Mouse (Mus musculus) MEL (cell line): ENCODE measurements around the gene Thoc6. TPM values are rescaled to one million over a fixed set of nuclear protein-coding genes. Genes with fewer than 3 reads are reported as not detected.

Experiments used
- DNase-seq: peaks from one replicate; pipeline ENCODE4 v3.0.0; 2011; ENCODE audit warnings: low read depth, low spot score
- H3K27ac ChIP-seq: 2 replicates; pipeline ENCODE4 v1.5.1; 2012; ENCODE audit warnings: low read depth, mild to moderate bottlenecking, control low read depth, low read length, moderate library complexity; ENCODE audit not compliant: control insufficient read depth
- H3K27me3 ChIP-seq, 2 experiments: fragments of 150-350 bp in 1 of 2; sonication (generic) in 1 of 2; 2 replicates each; pipeline ENCODE4 v1.6.1; 2012; ENCODE audit warnings: low read length in 2 of 2, mild to moderate bottlenecking in 2 of 2, improper control_type of control experiment in 1 of 2, moderate library complexity in 1 of 2; ENCODE audit not compliant: insufficient read depth in 2 of 2, control insufficient read depth in 1 of 2
- H3K36me3 ChIP-seq, 2 experiments: 2 replicates each; pipeline ENCODE4 v1.6.1; 2012 to 2014; ENCODE audit warnings: low read length in 2 of 2, improper control_type of control experiment in 1 of 2, inconsistent platforms in 1 of 2, mild to moderate bottlenecking in 1 of 2; ENCODE audit not compliant: insufficient read depth in 2 of 2, control insufficient read depth in 1 of 2
- H3K4me1 ChIP-seq, 2 experiments: fragments of 150-350 bp in 1 of 2; sonication (generic) in 1 of 2; 2 replicates each; pipeline ENCODE4 v1.6.1; 2012; ENCODE audit warnings: low read length in 2 of 2, improper control_type of control experiment in 1 of 2, mild to moderate bottlenecking in 1 of 2; ENCODE audit not compliant: insufficient read depth in 2 of 2, control insufficient read depth in 1 of 2
- H3K4me3 ChIP-seq, 2 experiments: fragments of 150-350 bp in 1 of 2; sonication (generic) in 1 of 2; 2 replicates each; pipeline ENCODE4 v1.5.1; 2012; ENCODE audit warnings: low read depth in 2 of 2, low read length in 2 of 2, mild to moderate bottlenecking in 2 of 2, moderate library complexity in 2 of 2, control low read depth in 1 of 2, improper control_type of control experiment in 1 of 2; ENCODE audit not compliant: control insufficient read depth in 1 of 2, insufficient read depth in 1 of 2
- H3K79me2 ChIP-seq: 2 replicates; pipeline ENCODE4 v1.6.1; 2012; ENCODE audit warnings: mild to moderate bottlenecking, low read length, moderate library complexity; ENCODE audit not compliant: control insufficient read depth, poor library complexity, insufficient read depth
- H3K9ac ChIP-seq: 2 replicates; pipeline ENCODE4 v1.6.1; 2012; ENCODE audit warnings: low read depth, mild to moderate bottlenecking, control low read depth, low read length, moderate library complexity; ENCODE audit not compliant: control insufficient read depth, poor library complexity, severe bottlenecking
- H3K9me3 ChIP-seq: fragments of 150-350 bp; sonication (generic); replicated peaks from 2 replicates; pipeline ENCODE4 v1.6.1; 2012; ENCODE audit warnings: mild to moderate bottlenecking, low read length, improper control_type of control experiment, moderate library complexity; ENCODE audit not compliant: insufficient read depth
- BHLHE40 ChIP-seq: IDR thresholded peaks from 2 replicates; pipeline ENCODE4 v1.6.1; 2012; ENCODE audit warnings: low read depth, mild to moderate bottlenecking, inconsistent platforms, low read length, improper control_type of control experiment, borderline replicate concordance
- CHD1 ChIP-seq: IDR thresholded peaks from 2 replicates; pipeline ENCODE4 v1.6.1; 2012; ENCODE audit warnings: low read depth, mild to moderate bottlenecking, inconsistent platforms, low read length, improper control_type of control experiment
- GABPA ChIP-seq: IDR thresholded peaks from 2 replicates; pipeline ENCODE4 v1.6.1; 2012; ENCODE audit warnings: low read depth, mild to moderate bottlenecking, inconsistent platforms, low read length, improper control_type of control experiment, moderate library complexity
- GATA1 ChIP-seq: IDR thresholded peaks from 2 replicates; pipeline ENCODE4 v1.6.1; 2011; ENCODE audit warnings: low read depth, low read length, improper control_type of control experiment
- HCFC1 ChIP-seq: IDR thresholded peaks from 2 replicates; pipeline ENCODE4 v1.6.1; 2012; ENCODE audit warnings: low read depth, mild to moderate bottlenecking, inconsistent platforms, low read length, improper control_type of control experiment, moderate library complexity
- KAT2A ChIP-seq: conservative IDR thresholded peaks from 2 replicates; pipeline ENCODE4 v1.6.1; 2012; ENCODE audit warnings: low read depth, low read length, improper control_type of control experiment, inconsistent platforms
- MAFK ChIP-seq: IDR thresholded peaks from 2 replicates; pipeline ENCODE4 v1.6.1; 2011; ENCODE audit warnings: low read depth, mild to moderate bottlenecking, low read length, improper control_type of control experiment, borderline replicate concordance
- MAX ChIP-seq: IDR thresholded peaks from 2 replicates; pipeline ENCODE4 v1.6.1; 2011; ENCODE audit warnings: low read length, improper control_type of control experiment
- MAZ ChIP-seq: IDR thresholded peaks from 2 replicates; pipeline ENCODE4 v1.6.1; 2012; ENCODE audit warnings: low read depth, mild to moderate bottlenecking, inconsistent platforms, low read length, improper control_type of control experiment
- MEF2A ChIP-seq: IDR thresholded peaks from 2 replicates; pipeline ENCODE4 v1.6.1; 2014; ENCODE audit warnings: low read depth, mild to moderate bottlenecking, inconsistent platforms, low read length, improper control_type of control experiment; ENCODE audit not compliant: poor library complexity, insufficient replicate concordance, severe bottlenecking; ENCODE audit errors: extremely low read depth
- MXI1 ChIP-seq: IDR thresholded peaks from 2 replicates; pipeline ENCODE4 v1.6.1; 2011; ENCODE audit warnings: mild to moderate bottlenecking, low read depth, low read length, improper control_type of control experiment
- MYC ChIP-seq: IDR thresholded peaks from 2 replicates; pipeline ENCODE4 v1.6.1; 2011; ENCODE audit warnings: low read depth, mild to moderate bottlenecking, low read length, improper control_type of control experiment, moderate library complexity
- NELFE ChIP-seq: IDR thresholded peaks from 2 replicates; pipeline ENCODE4 v1.6.1; 2011; ENCODE audit warnings: low read depth, low read length, improper control_type of control experiment
- NRF1 ChIP-seq: IDR thresholded peaks from 2 replicates; pipeline ENCODE4 v1.6.1; 2014; ENCODE audit warnings: low read depth, mild to moderate bottlenecking, inconsistent platforms, low read length, improper control_type of control experiment, moderate library complexity; ENCODE audit not compliant: poor library complexity, insufficient read depth, severe bottlenecking
- POLR2A ChIP-seq, 2 experiments: IDR thresholded peaks; 2 replicates each; pipeline ENCODE4 v1.6.1; 2011 to 2012; ENCODE audit warnings: low read length in 2 of 2, mild to moderate bottlenecking in 2 of 2, control low read depth in 1 of 2, improper control_type of control experiment in 1 of 2, low read depth in 1 of 2, moderate library complexity in 1 of 2; ENCODE audit not compliant: control insufficient read depth in 1 of 2, insufficient read depth in 1 of 2, poor library complexity in 1 of 2
- POLR2AphosphoS2 ChIP-seq: IDR thresholded peaks from 2 replicates; pipeline ENCODE4 v1.6.1; 2011; ENCODE audit warnings: low read length, improper control_type of control experiment
- RAD21 ChIP-seq: IDR thresholded peaks from 2 replicates; pipeline ENCODE4 v1.6.1; 2011; ENCODE audit warnings: mild to moderate bottlenecking, low read depth, low read length, improper control_type of control experiment
- SIN3A ChIP-seq: IDR thresholded peaks from 2 replicates; pipeline ENCODE4 v1.6.1; 2012; ENCODE audit warnings: low read length, improper control_type of control experiment, inconsistent platforms
- TBP ChIP-seq: IDR thresholded peaks from 2 replicates; pipeline ENCODE4 v1.8.0; 2011; ENCODE audit warnings: low read depth, low read length, improper control_type of control experiment
- TCF12 ChIP-seq: IDR thresholded peaks from 2 replicates; pipeline ENCODE4 v1.6.1; 2014; ENCODE audit warnings: low read depth, mild to moderate bottlenecking, inconsistent platforms, low read length, improper control_type of control experiment, moderate library complexity
- USF1 ChIP-seq: IDR thresholded peaks from 2 replicates; pipeline ENCODE4 v1.6.1; 2014; ENCODE audit warnings: low read depth, mild to moderate bottlenecking, inconsistent platforms, low read length, improper control_type of control experiment, moderate library complexity
- USF2 ChIP-seq, 2 experiments: IDR thresholded peaks; 2 replicates each; pipeline ENCODE4 v1.6.1; 2011 to 2012; ENCODE audit warnings: improper control_type of control experiment in 2 of 2, low read length in 2 of 2, borderline replicate concordance in 1 of 2, inconsistent platforms in 1 of 2, low read depth in 1 of 2, mild to moderate bottlenecking in 1 of 2; ENCODE audit not compliant: insufficient read depth in 1 of 2
- ZC3H11A ChIP-seq: IDR thresholded peaks from 2 replicates; pipeline ENCODE4 v1.6.1; 2012; ENCODE audit warnings: low read depth, mild to moderate bottlenecking, inconsistent platforms, low read length, improper control_type of control experiment
- ZMIZ1 ChIP-seq: IDR thresholded peaks from 2 replicates; pipeline ENCODE4 v1.6.1; 2012; ENCODE audit warnings: low read depth, mild to moderate bottlenecking, inconsistent platforms, low read length, improper control_type of control experiment, moderate library complexity
- ZNF384 ChIP-seq: IDR thresholded peaks from 2 replicates; pipeline ENCODE4 v1.6.1; 2012; ENCODE audit warnings: low read depth, mild to moderate bottlenecking, inconsistent platforms, low read length, improper control_type of control experiment
- polyA plus RNA-seq, 2 experiments: library from polyadenylated mRNA; stranded (reverse) in 1 of 2; unstranded in 1 of 2; fragments of >175 nt in 1 of 2; fragments of >200 nt in 1 of 2; gene quantifications; 2 replicates each; pipeline versions ENCODE4 v1.2.1 to v1.2.4; 2012; ENCODE audit warnings: low replicate concordance in 2 of 2, low read depth in 1 of 2; ENCODE audit not compliant: insufficient read length in 2 of 2, insufficient read depth in 1 of 2, missing spikeins in 1 of 2
- total RNA-seq: library from RNA; depleted of rRNA; stranded (reverse); fragments of 300-350 nt; gene quantifications from 2 replicates; pipeline ENCODE4 v1.2.3, GENCODE M21; 2012

Gene Thoc6
- total and polyA plus RNA-seq, 3 experiments, result 26.4 to 62.9 TPM; not detected in 1

- Histone ChIP-seq H3K79me2 (no peaks in the 10 kb centered on the region), H3K27me3 (peaks cover 7 to 10% of the 10 kb centered on the region in 2 experiments), H3K9ac (no peak overlapping the region), H3K9me3 (no peaks in the 10 kb centered on the region), H3K36me3 (no peaks in the 10 kb centered on the region), H3K27ac (no peak overlapping the region), H3K4me1 (no peaks in the 10 kb centered on the region), H3K4me3 (no peak overlapping the region)
- DNase-seq, result no peak
- TF ChIP-seq GATA1 (no peak), USF1 (no peak), MEF2A (no peak), HCFC1 (no peak), MAFK (no peak), TCF12 (no peak), POLR2AphosphoS2 (no peak), MAZ (no peak), NELFE (no peak), ZMIZ1 (no peak), USF2 (IDR thresholded peaks at IDR 0.05; ENCODE audit: borderline replicate concordance in 1 of 2, insufficient read depth in 1 of 2, low read depth in 1 of 2, low read length in 2 of 2) (no peak), SIN3A (no peak), BHLHE40 (no peak)
Observed at GRCm38 (mm10) chr17:23705525-23706104, 31.9 kb upstream of the Thoc6 start.

- TF ChIP-seq MAX (no peak), USF1 (no peak), USF2 (IDR thresholded peaks at IDR 0.05; ENCODE audit: borderline replicate concordance in 1 of 2, insufficient read depth in 1 of 2, low read depth in 1 of 2, low read length in 2 of 2) (no peak), TBP (no peak), SIN3A (no peak), RAD21 (no peak), MYC (no peak), NRF1 (no peak), POLR2AphosphoS2 (no peak), ZNF384 (no peak), ZMIZ1 (no peak), BHLHE40 (no peak), ZC3H11A (no peak), TCF12 (no peak), CHD1 (no peak), POLR2A (IDR thresholded peaks at IDR 0.05; ENCODE audit: control insufficient read depth in 1 of 2, insufficient read depth in 1 of 2, low read depth in 1 of 2, low read length in 2 of 2, poor library complexity in 1 of 2) (no peak), MXI1 (no peak), KAT2A (no peak), GABPA (no peak), MAFK (no peak)
- no peaks in the 10 kb centered on the region for H3K9me3 ChIP-seq
- H3K79me2 ChIP-seq, result no peaks in the 10 kb centered on the region; the same call in 1 of the 2 replicates
- H3K4me1 ChIP-seq, result no peaks in the 10 kb centered on the region
- H3K27ac ChIP-seq, result no peak overlapping the region
- DNase-seq, result no peak
- no peak overlapping the region for H3K9ac ChIP-seq
- peaks cover 4 to 5% of the 10 kb centered on the region in 2 experiments; a peak in 3 of 4 replicates for H3K27me3 ChIP-seq
- no peaks in the 10 kb centered on the region for H3K36me3 ChIP-seq
- H3K4me3 ChIP-seq, result no peak overlapping the region
Observed at GRCm38 (mm10) chr17:23704741-23705140, 31.1 kb upstream of the Thoc6 start.
